Mouse (Mus musculus) bone marrow macrophage, adult 2 months (primary cell): Measurements from ENCODE around the gene L1cam.

Experiments
- CTCF ChIP-seq: IDR thresholded peaks from 2 replicates; pipeline ENCODE4 v1.5.1; 2012; ENCODE audit warnings: low read depth, mild to moderate bottlenecking, low read length, moderate library complexity
- POLR2A ChIP-seq: IDR thresholded peaks from 2 replicates; pipeline ENCODE4 v1.6.1; 2012; ENCODE audit warnings: mild to moderate bottlenecking, low read depth, low read length, borderline replicate concordance

DNA sequence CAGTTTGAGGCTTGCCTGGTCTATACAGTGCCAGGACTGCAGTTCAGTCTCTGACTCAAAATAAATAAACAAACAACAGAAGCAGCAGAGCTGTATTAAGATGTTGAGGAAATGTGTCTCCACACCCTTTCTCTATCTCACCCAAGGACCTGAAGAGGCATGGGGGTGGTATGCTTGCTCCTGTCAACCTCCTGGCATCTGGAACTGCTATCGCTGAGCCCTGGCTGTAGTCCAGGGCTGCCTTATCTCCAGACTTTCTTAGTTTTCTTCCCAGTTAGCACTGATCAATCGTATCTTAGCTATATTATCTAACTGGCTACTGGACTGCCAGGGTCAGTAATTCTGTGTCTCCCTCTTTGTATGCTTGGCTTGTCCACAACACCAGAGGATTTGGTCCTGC lies 46.0 kb upstream of the L1cam start:
- no peak for TF ChIP-seq CTCF
- no peak for TF ChIP-seq POLR2A
